Mouse (Mus musculus) retina, postnatal 1 day (tissue): Measurements from ENCODE around the gene Zfp760.
"Not testable (repeated sequence)": the region's sequence is repeated elsewhere in the genome, so short reads cannot be mapped to it uniquely, and the experiment has no call there.

Source experiments
- DNase-seq: peaks from one replicate; pipeline ENCODE4 v3.0.0-alpha.2; 2012

The Zfp760 gene

DNA sequence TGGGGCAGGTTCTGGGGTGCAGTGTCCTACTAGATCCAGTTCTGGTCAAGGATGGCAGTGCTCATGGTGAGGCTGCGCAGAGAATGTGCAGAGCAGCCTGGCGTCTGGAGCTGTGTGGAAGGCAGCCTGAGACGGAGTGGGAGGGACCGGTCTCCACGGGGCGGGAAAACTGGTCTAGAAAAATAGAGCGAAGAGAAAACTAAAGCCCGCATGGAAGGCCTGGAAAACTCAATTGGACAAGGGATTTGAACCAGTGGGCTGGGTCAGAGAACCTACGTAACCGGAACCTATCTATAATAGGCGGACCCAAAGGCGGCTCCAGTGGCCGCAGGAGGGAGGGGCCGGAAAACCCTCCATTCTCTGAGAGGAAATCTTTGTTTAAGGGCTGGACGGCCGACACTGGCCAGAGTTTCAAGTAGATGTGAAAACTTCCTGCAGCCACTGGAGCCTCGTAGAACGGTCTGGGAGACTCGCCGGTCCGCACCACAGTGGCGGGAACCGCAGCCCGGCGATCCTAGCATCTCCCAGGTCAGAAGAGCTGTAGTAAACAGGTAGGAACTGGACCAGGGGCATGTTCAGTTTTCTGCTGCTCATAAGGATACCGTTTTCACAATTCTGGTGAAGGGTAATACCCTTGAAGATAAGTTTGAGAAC, at the start of gene Zfp760:
TSS of gene Zfp760 (plus strand) at position 399 of the 654 bp plus-strand sequence.
- peak; percentile 94 for DNase-seq

DNA sequence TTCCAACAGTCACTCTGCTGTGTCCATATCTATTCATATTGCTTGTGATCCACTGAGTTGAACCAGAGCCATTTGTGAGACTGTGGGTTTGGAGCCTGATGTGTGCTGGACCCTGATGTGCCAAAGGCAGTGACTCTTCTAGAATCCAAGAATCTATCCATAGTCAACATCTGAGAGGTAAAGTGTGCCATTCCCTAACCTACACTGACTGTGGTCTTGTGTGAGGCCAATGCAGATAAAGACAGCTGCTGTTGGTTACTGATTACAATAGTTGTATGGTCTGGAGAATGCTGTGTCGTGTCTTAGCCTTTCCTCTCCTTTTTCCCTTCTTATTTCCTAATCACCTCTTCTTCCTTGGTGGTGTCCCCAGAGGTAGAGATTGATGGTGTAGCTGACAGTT, 28.7 kb upstream of the Zfp760 start:
- DNase-seq, result not testable (repeated sequence)

DNA sequence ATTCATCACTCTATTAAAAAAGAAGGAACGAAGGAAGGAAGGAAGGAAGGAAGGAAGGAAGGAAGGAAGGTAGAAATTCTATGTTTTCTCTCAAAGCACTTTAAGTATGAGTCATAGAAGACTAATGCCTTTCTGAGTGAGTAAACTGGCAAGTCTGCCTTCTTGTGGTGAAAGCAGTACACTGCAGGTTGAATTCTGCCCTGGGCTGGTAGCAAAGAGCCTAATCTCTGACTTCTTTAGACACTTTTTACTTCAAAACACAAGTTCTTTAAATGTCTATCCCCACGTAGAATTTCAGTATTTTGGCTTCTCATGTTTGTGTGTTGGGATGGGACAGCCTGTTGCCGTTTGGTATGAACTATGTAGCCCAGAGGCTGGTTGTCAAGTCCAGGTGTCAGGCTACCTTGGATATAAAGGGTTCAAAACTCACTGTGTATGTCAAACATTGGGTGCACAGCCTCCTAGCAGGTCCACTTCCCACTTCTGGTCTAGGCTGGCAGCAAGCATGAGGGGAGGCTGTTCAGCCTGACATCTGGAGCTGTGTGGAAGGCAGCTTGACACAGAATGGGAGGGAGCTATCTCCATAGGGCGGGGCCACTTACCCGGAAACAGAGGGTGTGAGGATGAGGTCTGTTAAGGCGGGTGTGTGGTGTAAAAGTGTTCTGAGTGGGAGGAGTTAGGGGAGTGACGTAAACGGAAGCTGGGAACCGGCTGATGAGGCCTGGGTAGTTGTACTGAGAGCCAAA, 28.1 kb upstream of the Zfp760 start:
- peak; percentile 95 for DNase-seq

DNA sequence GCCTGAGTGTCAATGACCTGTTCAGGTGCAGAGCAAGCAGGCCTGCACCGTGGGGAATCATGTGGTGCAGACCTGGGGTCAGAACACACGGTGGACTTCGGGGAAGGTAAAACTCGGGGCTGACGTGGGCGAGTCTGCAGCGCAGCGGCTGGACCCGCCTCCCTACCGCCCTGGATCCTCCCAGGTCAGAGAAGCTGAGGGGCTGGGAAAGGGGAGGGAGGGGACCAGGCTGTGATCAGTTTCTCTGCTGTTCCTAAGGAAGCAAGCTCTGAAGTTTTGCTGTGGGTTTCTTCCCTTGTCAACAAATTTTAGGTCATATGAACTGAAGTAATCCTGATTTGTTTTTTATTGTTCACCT, 27.5 kb upstream of the Zfp760 start:
- DNase-seq, result not testable (repeated sequence)

DNA sequence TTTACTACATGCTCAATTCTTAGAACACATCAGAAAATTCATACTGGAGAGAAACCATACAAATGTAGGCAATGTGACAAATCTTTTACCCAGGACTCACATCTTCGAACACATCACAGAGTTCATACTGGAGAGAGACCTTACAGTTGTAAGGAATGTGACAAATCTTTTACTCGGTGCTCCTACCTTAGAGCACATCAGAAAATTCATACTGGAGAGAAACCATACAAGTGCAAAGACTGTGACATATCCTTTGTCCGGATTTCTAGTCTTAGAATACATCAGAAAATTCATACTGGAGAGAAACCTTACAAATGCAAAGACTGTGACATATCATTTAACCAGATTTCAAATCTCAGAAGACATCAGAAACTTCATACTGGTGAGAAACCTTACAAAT, 16.0 kb upstream of the Zfp760 start, which contains the start of gene Gm10226:
TSS of gene Gm10226 (plus strand) at position 301 of the 400 bp plus-strand sequence.
- DNase-seq, result no peak

DNA sequence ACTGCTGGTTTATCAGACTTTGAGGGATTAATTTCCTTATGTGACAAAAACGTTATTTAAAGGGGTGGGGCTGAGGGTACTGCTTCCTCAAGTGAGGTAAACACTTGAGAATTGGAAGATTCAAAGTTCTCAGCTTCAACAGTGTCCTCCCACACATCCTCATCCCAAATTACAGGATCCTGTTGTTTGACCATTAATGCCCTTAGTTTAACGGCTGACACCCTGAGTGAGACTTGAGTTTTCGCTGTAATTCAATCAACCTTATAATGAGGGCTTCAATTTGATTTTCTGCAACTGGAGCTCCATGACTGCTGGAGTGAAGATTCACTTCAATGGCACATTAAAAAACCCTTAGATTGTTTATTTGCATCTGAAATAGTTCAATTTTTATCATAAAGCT, 14.2 kb upstream of the Zfp760 start:
- no peak for DNase-seq

DNA sequence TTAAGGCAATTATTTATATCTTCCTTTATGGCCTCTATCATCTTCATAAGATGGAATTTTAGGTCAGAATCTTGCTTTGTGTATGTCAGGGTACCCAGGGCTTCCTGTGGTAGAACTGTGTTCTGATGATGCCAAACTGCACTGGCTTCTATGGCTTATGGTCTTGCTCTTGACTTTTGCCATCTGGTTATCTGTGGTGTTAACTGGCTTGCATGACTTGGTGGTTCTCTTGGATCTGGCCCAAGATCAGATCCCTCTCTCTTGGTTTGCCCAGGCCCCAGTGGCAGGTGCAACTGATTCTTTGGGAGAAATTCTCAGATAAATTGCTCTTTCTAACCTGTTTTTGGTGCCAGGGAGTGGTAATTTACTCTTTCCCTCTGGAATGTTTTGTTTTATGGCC, 11.5 kb upstream of the Zfp760 start:
- DNase-seq, result no peak

DNA sequence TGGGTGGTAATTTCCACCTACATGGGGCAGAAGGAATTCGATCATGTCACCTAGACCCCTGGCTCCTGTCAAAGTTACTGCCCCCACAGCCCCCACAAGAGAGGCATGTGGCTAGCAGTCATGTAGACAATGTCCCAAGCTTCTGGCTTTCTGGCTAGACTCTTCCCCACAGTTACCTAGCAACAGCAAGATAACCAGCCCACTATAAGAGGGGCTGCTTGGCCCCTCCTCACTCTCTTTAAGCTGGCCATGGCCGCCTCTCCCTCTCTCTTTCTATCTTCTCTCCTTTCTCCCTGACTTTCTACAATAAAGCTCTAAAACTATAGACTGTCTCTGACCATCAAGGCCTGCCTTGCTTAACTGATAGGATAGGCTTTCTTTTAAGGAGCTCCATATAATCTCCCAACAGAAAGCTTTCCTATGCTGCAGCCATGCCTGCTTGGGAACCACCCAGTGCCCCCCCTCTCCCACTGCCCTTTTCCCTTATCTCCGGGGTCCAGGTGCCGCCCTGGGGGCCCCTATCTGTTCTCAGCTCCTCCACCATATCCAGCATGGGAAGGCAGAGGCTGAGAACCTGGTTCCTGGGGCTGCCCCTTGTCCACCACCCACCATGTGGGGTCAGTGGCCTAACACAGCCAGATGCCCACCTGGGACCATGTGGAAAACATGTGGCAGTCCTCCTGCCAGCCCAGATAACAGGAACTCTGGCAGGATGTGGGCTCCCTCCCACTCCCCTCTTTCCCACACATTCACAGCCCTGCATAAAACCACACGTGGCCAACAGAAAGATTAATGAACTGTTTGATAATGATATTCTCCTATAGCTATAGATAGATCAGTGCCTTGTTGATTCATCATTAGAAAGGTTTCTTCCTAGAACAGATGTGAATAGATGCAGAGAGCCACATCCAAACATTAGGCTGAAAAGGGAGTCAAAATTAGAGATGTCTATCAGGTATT, 5.0 kb upstream of the Zfp760 start:
- DNase-seq, result no peak

DNA sequence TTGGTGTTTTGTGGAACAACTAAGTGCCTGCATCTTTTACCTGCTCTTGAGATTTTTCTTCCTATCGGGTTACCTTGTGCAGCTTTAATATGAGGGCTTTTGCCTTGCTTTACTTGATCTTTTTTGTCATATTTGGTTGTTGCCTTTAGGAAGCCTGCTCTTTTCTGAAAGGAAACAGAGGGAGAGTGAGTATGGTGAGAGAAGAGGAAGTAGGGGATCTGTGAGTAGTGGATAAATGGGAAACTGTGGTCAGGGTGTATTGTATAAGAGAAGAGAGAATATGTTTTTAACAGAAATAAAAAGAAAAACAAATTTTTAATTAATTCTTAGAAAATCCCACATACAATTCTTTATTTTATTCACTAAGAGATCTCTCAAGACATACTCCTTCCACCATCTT, 4.1 kb upstream of the Zfp760 start:
- no peak for DNase-seq

DNA sequence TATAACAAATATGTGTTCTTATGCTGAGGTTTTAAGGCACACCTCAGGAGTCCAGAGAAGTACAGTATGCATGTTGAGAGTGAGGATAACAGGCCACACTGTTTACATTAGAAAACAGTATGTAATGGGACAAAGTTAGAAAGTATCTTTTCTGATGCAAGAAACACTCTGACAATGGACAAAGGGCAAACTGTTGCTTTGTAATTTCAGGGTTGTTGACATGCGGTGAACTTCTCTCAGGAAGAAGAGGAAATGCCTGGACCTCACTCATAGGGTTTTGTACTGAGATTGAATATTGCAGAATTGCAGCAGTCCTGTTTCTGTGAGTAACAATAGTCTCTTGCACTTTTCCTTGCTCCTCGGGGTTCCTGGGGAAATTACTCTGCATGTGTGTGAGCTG, 860 bp downstream of the Zfp760 start:
- no peak for DNase-seq

DNA sequence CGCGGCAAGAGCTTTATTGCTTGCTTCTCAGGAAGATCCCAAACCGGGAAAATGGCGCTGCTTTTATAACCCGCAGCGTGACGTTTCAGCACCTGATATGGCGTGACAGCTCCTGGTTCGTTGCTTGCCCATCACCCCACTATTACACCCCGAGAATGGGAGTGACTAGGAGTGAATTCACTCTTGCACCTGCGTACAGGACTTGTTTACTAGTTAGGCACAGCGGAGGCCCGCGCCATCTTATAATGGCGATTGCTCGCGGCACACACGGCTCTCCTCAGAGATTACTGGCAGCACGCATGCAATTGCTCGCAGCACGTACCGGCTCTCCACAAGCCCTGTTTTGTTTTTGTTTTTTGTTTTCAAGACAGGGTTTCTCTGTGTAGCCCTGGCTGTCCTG, 23.0 kb downstream of the Zfp760 start, which contains the start of gene Zfp229:
TSS of gene Zfp229 (plus strand) at position 301 of the 400 bp plus-strand sequence.
- not testable (repeated sequence) for DNase-seq

DNA sequence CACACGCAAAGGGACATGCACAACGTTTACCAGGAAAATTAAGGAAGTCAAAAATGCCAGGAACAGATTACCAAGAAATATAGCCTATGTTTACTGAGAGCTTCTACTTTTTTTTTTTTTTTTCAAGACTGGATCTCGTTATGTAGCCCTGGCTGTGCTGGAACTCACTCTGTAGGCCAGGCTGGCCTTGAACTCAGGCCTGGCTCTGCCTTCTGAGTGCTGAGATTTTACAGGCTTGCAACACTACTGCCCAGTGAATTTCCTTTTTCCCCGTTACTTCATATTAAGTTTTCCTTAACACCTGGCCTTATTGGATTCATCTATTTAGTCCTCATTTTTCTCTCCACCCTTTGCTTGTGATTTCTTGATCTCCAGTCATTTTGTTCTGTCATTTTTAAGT, 25.5 kb downstream of the Zfp760 start:
- no peak for DNase-seq

DNA sequence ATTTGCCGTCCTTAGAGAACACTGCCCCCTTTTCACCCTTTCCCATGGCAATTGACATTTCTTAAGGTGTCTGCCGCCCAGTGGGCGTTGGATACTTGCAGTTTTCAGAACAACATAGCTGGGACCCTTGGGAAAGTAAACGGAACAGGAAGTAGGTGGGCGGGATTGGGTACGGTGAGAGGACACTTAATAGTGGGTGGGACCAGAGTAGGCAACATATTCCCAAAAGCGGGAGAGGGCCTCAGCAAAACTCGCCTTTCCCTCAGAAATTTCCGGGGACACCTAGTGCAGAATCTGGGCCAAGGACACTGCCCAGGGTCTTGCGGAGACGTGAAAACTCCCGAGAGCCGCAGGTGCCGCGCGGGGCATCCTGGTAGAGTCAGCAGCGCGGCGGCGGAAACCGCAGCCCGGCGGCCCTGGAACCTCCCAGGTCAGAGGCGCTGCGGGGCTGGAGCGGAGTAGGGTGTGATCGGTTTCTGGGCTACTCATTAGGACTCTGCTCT, 26.0 kb downstream of the Zfp760 start:
- peak; percentile 93 for DNase-seq

DNA sequence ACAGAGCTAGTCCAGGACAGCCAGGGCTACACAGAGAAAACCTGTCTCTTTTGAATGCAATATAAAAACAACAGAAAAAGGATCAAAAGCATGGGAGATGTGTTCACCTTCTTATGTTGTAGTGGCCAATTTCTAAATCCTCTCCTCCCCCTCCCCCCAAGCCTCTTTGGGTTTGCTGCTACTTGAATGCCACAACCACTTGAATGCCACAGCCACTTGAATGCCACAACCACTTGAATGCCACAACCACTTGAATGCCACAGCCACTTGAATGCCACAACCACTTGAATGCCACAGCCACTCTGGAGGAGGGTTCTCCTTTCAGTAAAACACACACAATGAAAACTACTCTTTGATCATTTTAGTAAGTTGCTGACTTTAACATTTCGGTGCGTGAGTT, 45.2 kb downstream of the Zfp760 start:
- DNase-seq, result no peak

DNA sequence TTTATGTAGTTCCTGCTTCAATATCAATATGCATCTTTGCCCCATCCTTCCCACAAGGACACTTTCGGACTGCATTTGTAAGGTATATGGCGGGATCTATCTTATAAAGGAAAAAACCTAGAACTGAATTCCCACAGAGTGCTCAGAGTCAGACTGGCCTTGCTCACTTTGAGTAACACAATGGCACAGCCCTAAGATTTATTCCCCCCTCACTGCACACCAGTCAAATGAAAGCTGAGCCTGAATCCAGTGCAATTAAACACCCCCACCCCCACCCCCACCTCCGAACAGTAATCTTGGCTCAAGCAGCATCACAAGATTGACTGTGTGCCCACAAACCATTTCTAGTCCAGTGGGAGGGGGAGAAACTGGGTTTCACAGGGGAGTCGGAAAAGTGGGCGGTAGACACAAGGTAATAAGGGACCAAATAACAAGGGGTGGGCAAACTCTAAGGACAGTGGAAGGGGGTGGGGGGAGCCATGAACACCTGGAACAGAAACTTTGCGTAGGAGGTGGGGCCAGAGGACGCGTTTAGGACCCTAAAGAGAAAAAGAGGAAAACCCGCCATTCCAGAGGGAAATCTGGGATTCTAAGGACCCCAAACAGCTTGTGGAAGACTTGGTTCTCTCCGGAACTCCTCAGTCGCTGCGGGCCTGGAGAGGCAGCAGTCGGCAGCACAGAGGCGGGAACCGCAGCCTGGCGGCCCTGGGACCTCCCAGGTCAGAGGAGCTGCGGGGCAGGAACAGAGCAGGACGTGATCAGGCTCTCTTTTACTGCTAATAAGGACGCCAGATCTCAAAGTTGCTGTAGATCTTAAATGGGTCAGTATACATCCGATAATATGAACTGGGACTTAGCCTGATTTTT, 46.0 kb downstream of the Zfp760 start:
- peak; percentile 30 for DNase-seq

DNA sequence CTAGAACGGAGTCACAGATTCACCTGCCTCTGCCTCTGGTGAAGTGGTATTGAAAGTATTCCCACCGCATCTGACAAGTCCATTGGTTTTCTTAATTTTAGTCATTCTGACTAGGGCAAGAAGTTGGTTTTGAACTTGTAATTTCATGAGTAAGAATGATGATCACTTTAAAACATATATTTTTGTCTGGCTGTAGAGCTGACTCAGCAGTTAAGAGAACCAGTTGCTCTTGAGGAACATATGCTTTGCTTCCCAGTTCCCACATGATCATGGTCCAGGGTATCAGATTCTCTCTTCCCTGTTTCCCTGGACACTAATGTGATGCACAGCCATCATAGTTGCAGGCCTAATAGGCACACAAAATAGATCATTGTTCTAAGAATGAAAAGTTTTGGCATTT, 62.8 kb downstream of the Zfp760 start:
- DNase-seq, result no peak
